Comparison of ENCODE assay signal across 14 mouse cellular contexts in genomic region chr16:72810942-72811341, GRCm38 (mm10).
DNase-seq lines count a peak whose midpoint lies in the region; ATAC-seq and TF ChIP-seq lines count a peak whose summit lies in the region.
"Had no signal": no experiment of that assay in that cellular context is flagged by ENCODE, and none has a peak within 500 bp of the region (broad histone marks: within the 10 kb centered on the region; RNA-seq: fewer than 3 reads in every experiment).

No protein-coding gene starts in this region.

- no peak for DNase-seq in hindbrain, embryonic 10.5 days (ENCODE audit: low spot score)
- no peak for DNase-seq in hindbrain, embryonic 11.5 days (ENCODE audit: low spot score)
- peak; percentile 42 for DNase-seq in lung, embryonic 14.5 days
- no peak for DNase-seq in lung, postnatal 36 days
- DNase-seq in embryo, embryonic 11 days = peak; percentile 54
- peak; percentile 54 for DNase-seq in forebrain, embryonic 14.5 days (ENCODE audit: low spot score)
- no peak for DNase-seq in thymus, postnatal 25 days
- no peak for DNase-seq in right cerebral cortex, postnatal 25 days
- DNase-seq: adrenal gland, postnatal 10 days; kidney, postnatal 14 days; thymus, adult 18-20 months had no signal

- H3K4me1 ChIP-seq in hindbrain, embryonic 10.5 days (replicated peaks) = peaks cover 39% of the 10 kb centered on the region
- H3K4me1 ChIP-seq in hindbrain, embryonic 11.5 days (replicated peaks; ENCODE audit: control insufficient read depth, insufficient read depth, low read length) = no peaks in the 10 kb centered on the region
- H3K4me1 ChIP-seq in lung, embryonic 14.5 days (ENCODE audit: insufficient read depth) = 0 out of 2 replicates have a peak, but pooled peaks cover 6% of the 10 kb centered on the region
- H3K4me1 ChIP-seq in forebrain, embryonic 14.5 days (ENCODE audit: control insufficient read depth, insufficient read depth, low read length) = peaks cover 9% of the 10 kb centered on the region; the same call in 1 of the 2 replicates
- H3K4me1 ChIP-seq: liver, embryonic 15.5 days; megakaryocyte, embryonic 14.5 days had no signal

- no peak overlapping the region for H3K4me2 ChIP-seq in hindbrain, embryonic 11.5 days (replicated peaks; ENCODE audit: low read depth, low read length)
- no peak overlapping the region for H3K4me2 ChIP-seq in lung, embryonic 14.5 days
- no peak overlapping the region for H3K4me2 ChIP-seq in forebrain, embryonic 14.5 days (ENCODE audit: low read length)
- H3K4me2 ChIP-seq: liver, embryonic 15.5 days; neural tube, embryonic 13.5 days had no signal

- TF ChIP-seq CTCF in lung, embryonic 14.5 days (IDR thresholded peaks at IDR 0.05; ENCODE audit: low read depth) = no peak

- H3K36me3 ChIP-seq in hindbrain, embryonic 10.5 days = no peaks in the 10 kb centered on the region
- no peaks in the 10 kb centered on the region for H3K36me3 ChIP-seq in hindbrain, embryonic 11.5 days (ENCODE audit: control insufficient read depth, insufficient read depth, low read length)
- H3K36me3 ChIP-seq in lung, embryonic 14.5 days (ENCODE audit: insufficient read depth) = no peaks in the 10 kb centered on the region
- H3K36me3 ChIP-seq in forebrain, embryonic 14.5 days (ENCODE audit: control insufficient read depth, insufficient read depth, low read length) = no peaks in the 10 kb centered on the region
- H3K36me3 ChIP-seq: liver, embryonic 15.5 days; neural tube, embryonic 13.5 days had no signal

- 39% methylated on average over 3 of the region's 3 CpGs for WGBS in hindbrain, embryonic 10.5 days
- WGBS in hindbrain, embryonic 11.5 days = 43% methylated on average over 3 of the region's 3 CpGs
- 56% methylated on average over 3 of the region's 3 CpGs for WGBS in lung, embryonic 14.5 days
- 46% methylated on average over 3 of the region's 3 CpGs for WGBS in forebrain, embryonic 14.5 days

- no peak overlapping the region for H3K9ac ChIP-seq in hindbrain, embryonic 11.5 days (ENCODE audit: low read depth, low read length)
- no peak overlapping the region for H3K9ac ChIP-seq in lung, embryonic 14.5 days
- H3K9ac ChIP-seq in forebrain, embryonic 14.5 days (ENCODE audit: low read length) = no peak overlapping the region
- H3K9ac ChIP-seq: liver, embryonic 15.5 days; neural tube, embryonic 13.5 days had no signal

- H3K27me3 ChIP-seq in hindbrain, embryonic 10.5 days (ENCODE audit: insufficient read depth, poor library complexity, severe bottlenecking) = no peaks in the 10 kb centered on the region
- H3K27me3 ChIP-seq in hindbrain, embryonic 11.5 days (ENCODE audit: control insufficient read depth, insufficient read depth, low read length) = no peaks in the 10 kb centered on the region
- no peaks in the 10 kb centered on the region for H3K27me3 ChIP-seq in lung, embryonic 14.5 days (ENCODE audit: insufficient read depth, low read length)
- no peaks in the 10 kb centered on the region for H3K27me3 ChIP-seq in forebrain, embryonic 14.5 days (replicated peaks; ENCODE audit: control insufficient read depth, insufficient read depth, low read length)
- H3K27me3 ChIP-seq: liver, embryonic 15.5 days; megakaryocyte, embryonic 14.5 days; neural tube, embryonic 13.5 days had no signal

- peak overlapping the region; percentile 67 for H3K27ac ChIP-seq in hindbrain, embryonic 10.5 days
- H3K27ac ChIP-seq in hindbrain, embryonic 11.5 days (ENCODE audit: low read depth, low read length) = no peak overlapping the region
- H3K27ac ChIP-seq in lung, embryonic 14.5 days (ENCODE audit: low read depth) = no peak overlapping the region
- H3K27ac ChIP-seq in forebrain, embryonic 14.5 days (ENCODE audit: low read depth, low read length) = peak overlapping the region; percentile 5; the same call in 1 of the 2 replicates
- H3K27ac ChIP-seq: liver, embryonic 15.5 days; neural tube, embryonic 13.5 days had no signal

- H3K9me3 ChIP-seq in hindbrain, embryonic 10.5 days = no peaks in the 10 kb centered on the region
- no peaks in the 10 kb centered on the region for H3K9me3 ChIP-seq in hindbrain, embryonic 11.5 days (ENCODE audit: control insufficient read depth, low read length)
- no peaks in the 10 kb centered on the region for H3K9me3 ChIP-seq in lung, embryonic 14.5 days (ENCODE audit: low read depth, low read length)
- H3K9me3 ChIP-seq in forebrain, embryonic 14.5 days (replicated peaks; ENCODE audit: control insufficient read depth, low read length) = no peaks in the 10 kb centered on the region
- H3K9me3 ChIP-seq: liver, embryonic 15.5 days; neural tube, embryonic 13.5 days had no signal

- ATAC-seq in hindbrain, embryonic 11.5 days (ENCODE audit: low FRiP score) = no peak
- 0 out of 2 replicates have a peak, but pooled peaks have one; percentile 30 for ATAC-seq in lung, embryonic 14.5 days (ENCODE audit: insufficient read depth)
- ATAC-seq in forebrain, embryonic 14.5 days = peak; percentile 85

- H3K4me3 ChIP-seq in hindbrain, embryonic 10.5 days = no peak overlapping the region
- no peak overlapping the region for H3K4me3 ChIP-seq in hindbrain, embryonic 11.5 days (ENCODE audit: low read depth, low read length)
- H3K4me3 ChIP-seq in lung, embryonic 14.5 days (ENCODE audit: low read depth, low read length) = no peak overlapping the region
- H3K4me3 ChIP-seq in forebrain, embryonic 14.5 days (ENCODE audit: low read depth, low read length) = no peak overlapping the region
- H3K4me3 ChIP-seq: liver, embryonic 15.5 days; megakaryocyte, embryonic 14.5 days; neural tube, embryonic 13.5 days had no signal

Comparison
In these comparisons a context has a peak if more than half of its experiments do, and no peak if none do; other contexts are left out.
1. DNase-seq: peak in lung, embryonic 14.5 days (single experiment), embryo, embryonic 11 days (single experiment) and forebrain, embryonic 14.5 days (single experiment); none in hindbrain, embryonic 10.5 days (single experiment), hindbrain, embryonic 11.5 days (single experiment), lung, postnatal 36 days (single experiment), thymus, postnatal 25 days (single experiment) and right cerebral cortex, postnatal 25 days (single experiment).
2. H3K27ac ChIP-seq: peak in hindbrain, embryonic 10.5 days (single experiment) and forebrain, embryonic 14.5 days (single experiment); none in hindbrain, embryonic 11.5 days (single experiment) and lung, embryonic 14.5 days (single experiment).